Mouse (Mus musculus) kidney, adult 2 months (tissue): ENCODE results near the gene Rps6ka4.

Source experiments
- CTCF ChIP-seq: fragments of 200-500 bp; conservative IDR thresholded peaks from 2 replicates; pipeline ENCODE4 v1.5.1; 2011; ENCODE audit warnings: low read depth, mild to moderate bottlenecking, control low read depth, low read length, moderate library complexity, mixed read lengths; ENCODE audit not compliant: insufficient read depth, insufficient read length
- POLR2A ChIP-seq: fragments of 200-500 bp; IDR thresholded peaks from one replicate; pipeline ENCODE4 v1.6.1; 2011; ENCODE audit warnings: low read depth, low read length, control low read depth

GRCm38 (mm10) chr19:6859032-6859651 lies 18.7 kb upstream of the Rps6ka4 start:
- TF ChIP-seq CTCF (no peak), POLR2A (no peak)
